Mouse (Mus musculus) embryonic fibroblast, embryonic 13.5 days (primary cell): ENCODE measurements around the gene Aak1.

Experiments used
- CTCF ChIP-seq: IDR thresholded peaks from 2 replicates; pipeline ENCODE4 v1.5.1; 2011; ENCODE audit warnings: mild to moderate bottlenecking, control low read depth, low read length, moderate library complexity, borderline replicate concordance; ENCODE audit not compliant: insufficient read depth
- POLR2A ChIP-seq: IDR thresholded peaks from 2 replicates; pipeline ENCODE4 v1.6.1; 2011; ENCODE audit warnings: low read depth, mild to moderate bottlenecking, control low read depth, low read length, moderate library complexity

DNA sequence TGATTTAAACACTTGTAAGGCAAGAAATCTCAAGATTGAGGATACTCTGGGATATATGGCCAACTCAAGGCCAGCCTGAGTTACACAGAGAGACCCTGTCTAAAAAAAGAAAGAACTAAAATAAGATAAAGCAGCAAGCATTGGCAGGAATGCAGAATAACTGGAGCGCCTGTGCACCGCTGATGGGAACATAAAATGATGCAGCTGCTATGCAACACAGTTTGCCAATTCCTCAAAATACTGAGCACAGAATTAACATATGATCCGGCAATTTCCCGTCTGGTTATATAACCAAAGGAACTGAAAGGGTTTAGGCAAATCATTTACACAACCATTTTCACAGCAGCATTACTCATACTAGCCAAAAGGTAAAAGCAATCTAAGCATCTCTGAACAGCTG, 30.0 kb downstream of the Aak1 start:
- TF ChIP-seq POLR2A (no peak), CTCF (no peak)
